ENCODE assay signal across 10 mouse cellular contexts in genomic region chr9:43482101-43483090, GRCm38 (mm10).
DNase-seq lines count a peak whose midpoint lies in the region.
"Had no signal": no experiment of that assay in that cellular context is flagged by ENCODE, and none has a peak within 500 bp of the region (broad histone marks: within the 10 kb centered on the region; RNA-seq: fewer than 3 reads in every experiment).

No protein-coding gene starts in this region.

- DNase-seq in adrenal gland, postnatal 14 days = peak; percentile 31
- DNase-seq in adrenal gland, postnatal 4 days (ENCODE audit: low spot score in 2 of 2) = no peak
- peak; percentile 18 for DNase-seq in urinary bladder, postnatal 14 days (ENCODE audit: low spot score)
- DNase-seq in urinary bladder, adult 2 months (ENCODE audit: low spot score) = no peak
- peak; percentile 61 to 73 for DNase-seq in layer of hippocampus, postnatal 14 days (ENCODE audit: low spot score in 2 of 2)
- DNase-seq in T-cell, adult 2 months (ENCODE audit: low spot score) = no peak
- no peak for DNase-seq in lung, adult 18-20 months
- no peak for DNase-seq in kidney, postnatal 4 days
- DNase-seq: adrenal gland, postnatal 25 days; kidney, postnatal 36 days had no signal

Comparison
In these comparisons a context has a peak if more than half of its experiments do, and no peak if none do; other contexts are left out.
1. DNase-seq: peak in adrenal gland, postnatal 14 days (single experiment), urinary bladder, postnatal 14 days (single experiment) and layer of hippocampus, postnatal 14 days (2 of 2); none in adrenal gland, postnatal 4 days (0 of 2), urinary bladder, adult 2 months (single experiment), T-cell, adult 2 months (single experiment), lung, adult 18-20 months (0 of 2) and kidney, postnatal 4 days (0 of 2).